In the genomic region with DNA sequence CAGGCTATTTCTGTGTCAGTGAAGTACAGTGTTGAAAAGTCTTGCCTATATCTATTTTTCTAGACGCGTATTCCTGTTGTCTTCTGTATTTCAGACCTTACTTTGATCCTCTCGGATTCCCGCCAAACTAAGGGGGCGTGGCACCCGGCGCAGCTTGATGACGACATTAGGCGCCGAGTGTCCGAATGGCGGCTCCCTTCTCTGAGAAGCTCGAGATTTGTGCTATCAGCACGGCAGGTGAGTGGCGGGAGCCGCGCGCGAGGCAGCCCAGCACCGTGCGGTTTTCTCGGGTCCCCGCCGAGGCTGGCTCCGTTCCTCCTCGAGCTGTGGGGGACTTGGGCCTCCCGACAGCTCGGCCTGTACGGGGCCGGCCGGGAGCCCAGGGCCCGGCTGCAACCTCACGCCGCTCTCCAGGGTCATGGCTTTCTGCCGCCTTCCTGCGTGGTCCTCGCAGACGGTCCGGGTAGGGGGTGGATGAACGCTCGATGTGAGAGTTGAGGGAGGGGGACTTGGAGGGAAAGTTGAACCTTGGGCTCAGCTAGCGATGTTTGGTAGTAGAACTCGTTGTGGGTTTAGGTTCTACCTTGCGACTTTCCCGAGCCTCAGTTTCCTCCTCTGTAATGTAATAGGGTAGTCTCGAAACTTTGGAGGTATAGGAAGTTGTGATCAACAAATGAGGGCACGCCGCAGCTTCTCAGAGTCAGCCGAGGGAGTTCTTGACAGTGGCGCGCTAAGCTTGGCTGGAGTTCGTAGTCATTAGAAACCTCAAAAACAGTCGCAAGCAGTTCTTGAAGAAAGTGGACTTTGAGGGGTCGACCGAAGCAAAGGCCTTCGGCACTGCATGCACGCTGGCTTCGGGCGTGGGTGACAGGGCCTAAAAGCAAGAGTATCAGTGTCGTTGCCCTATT, we compare ENCODE assay signal across 8 mouse cellular contexts. TPM values are rescaled to one million over a fixed set of nuclear protein-coding genes. Genes with fewer than 3 reads are reported as not detected.
DNase-seq lines count a peak whose midpoint lies in the region; ATAC-seq and TF ChIP-seq lines count a peak whose summit lies in the region.

TSS of gene Smpd4 (plus strand) at position 157 of the 908 bp plus-strand sequence.

- peak within 1 kb of the TSS; percentile 68 for H3K4me2 ChIP-seq in forebrain, postnatal 0 days (ENCODE audit: low read depth)
- H3K4me2 ChIP-seq in neural tube, embryonic 15.5 days, result peak within 1 kb of the TSS; percentile 86

- H3K27me3 ChIP-seq in cerebellum, adult 2 months (ENCODE audit: control insufficient read depth, insufficient read depth, low read length), result no peaks in the 10 kb centered on the region
- no peaks in the 10 kb centered on the region for H3K27me3 ChIP-seq in forebrain, postnatal 0 days (ENCODE audit: insufficient read depth, low read length)
- H3K27me3 ChIP-seq in neural tube, embryonic 15.5 days (replicated peaks), result no peaks in the 10 kb centered on the region

- no peaks in the 10 kb centered on the region for H3K9me3 ChIP-seq in forebrain, postnatal 0 days (ENCODE audit: low read length)
- H3K9me3 ChIP-seq in neural tube, embryonic 15.5 days (replicated peaks), result no peaks in the 10 kb centered on the region

- peaks cover 3% of the 10 kb centered on the region; the same call in 1 of the 2 replicates for H3K4me1 ChIP-seq in cerebellum, adult 2 months (ENCODE audit: control insufficient read depth, insufficient read depth, low read length)
- peaks cover 6% of the 10 kb centered on the region; the same call in 1 of the 2 replicates for H3K4me1 ChIP-seq in forebrain, postnatal 0 days (ENCODE audit: insufficient read depth)
- peaks cover 3% of the 10 kb centered on the region for H3K4me1 ChIP-seq in lung, adult 2 months (ENCODE audit: control insufficient read depth, insufficient read depth, low read length)
- peaks cover 21% of the 10 kb centered on the region for H3K4me1 ChIP-seq in neural tube, embryonic 15.5 days

- TF ChIP-seq CTCF in cerebellum, adult 2 months (IDR thresholded peaks at IDR 0.05; ENCODE audit: borderline replicate concordance, insufficient read depth, low read depth, low read length), result no peak
- TF ChIP-seq CTCF in forebrain, postnatal 0 days (IDR thresholded peaks at IDR 0.05; ENCODE audit: low read depth), result no peak
- TF ChIP-seq CTCF in lung, adult 2 months (IDR thresholded peaks at IDR 0.05; ENCODE audit: insufficient read depth, low read length), result no peak

- peak; percentile 72 for ATAC-seq in forebrain, postnatal 0 days
- peak; percentile 81 for ATAC-seq in neural tube, embryonic 15.5 days (ENCODE audit: low FRiP score)

- DNase-seq in MEL-GATA-1-ER (ENCODE audit: extremely low read depth, low read depth), result peak; percentile 72
- peak; percentile 86 to 94 for DNase-seq in cerebellum, adult 2 months
- peak; percentile 93 for DNase-seq in forebrain, postnatal 0 days
- peak; percentile 93 to 98 for DNase-seq in heart, postnatal 36 days
- DNase-seq in layer of hippocampus, adult 18-20 months (ENCODE audit: low spot score in 2 of 2), result peak; percentile 77 to 93
- peak; percentile 95 for DNase-seq in lung, adult 2 months
- peak; percentile 91 for DNase-seq in testis, postnatal 14 days (ENCODE audit: low spot score)

- no peak within 1 kb of the TSS for H3K27ac ChIP-seq in cerebellum, adult 2 months (ENCODE audit: insufficient read depth, low read length)
- 0 out of 2 replicates have a peak within 1 kb of the TSS, but pooled peaks have one; percentile 10 for H3K27ac ChIP-seq in forebrain, postnatal 0 days (ENCODE audit: low read depth, low read length)
- H3K27ac ChIP-seq in neural tube, embryonic 15.5 days (replicated peaks), result peak within 1 kb of the TSS; percentile 66

- no peak for TF ChIP-seq POLR2A in cerebellum, adult 2 months (IDR thresholded peaks at IDR 0.05; ENCODE audit: borderline replicate concordance, insufficient read depth, low read length)
- 0 out of 2 replicates have a peak, but pooled peaks have one; percentile 17 for TF ChIP-seq POLR2A in lung, adult 2 months (IDR thresholded peaks at IDR 0.05; ENCODE audit: borderline replicate concordance, extremely low read depth, low read depth, low read length)

- H3K9ac ChIP-seq in forebrain, postnatal 0 days, result peak within 1 kb of the TSS; percentile 72
- peak within 1 kb of the TSS; percentile 90 for H3K9ac ChIP-seq in neural tube, embryonic 15.5 days (replicated peaks)

- H3K4me3 ChIP-seq in cerebellum, adult 2 months (replicated peaks; ENCODE audit: insufficient read depth, low read depth, low read length), result peak within 1 kb of the TSS; percentile 95
- H3K4me3 ChIP-seq in forebrain, postnatal 0 days (ENCODE audit: low read depth, low read length), result peak within 1 kb of the TSS; percentile 75
- peak within 1 kb of the TSS; percentile 87 for H3K4me3 ChIP-seq in lung, adult 2 months (replicated peaks; ENCODE audit: extremely low read depth, low read depth, low read length)
- H3K4me3 ChIP-seq in neural tube, embryonic 15.5 days (replicated peaks), result peak within 1 kb of the TSS; percentile 96

- intact Hi-C loops in heart, postnatal 36 days (cut with DNase I), result loop anchor here (5.0 kb wide), 1 partner anchor 193 kb away; no protein-coding TSS in a partner anchor

- WGBS in cerebellum, adult 2 months, result 1% methylated on average over 60 of the region's 60 CpGs
- 2% methylated on average over 60 of the region's 60 CpGs for WGBS in forebrain, postnatal 0 days
- WGBS in lung, adult 2 months, result 2% methylated on average over 60 of the region's 60 CpGs
- WGBS in neural tube, embryonic 15.5 days, result 4% methylated on average over 60 of the region's 60 CpGs

- peaks cover 10% of the 10 kb centered on the region; the same call in 1 of the 2 replicates for H3K36me3 ChIP-seq in forebrain, postnatal 0 days (ENCODE audit: insufficient read depth)
- H3K36me3 ChIP-seq in neural tube, embryonic 15.5 days, result peaks cover 25% of the 10 kb centered on the region

RNA-seq across cellular contexts. Expression of gene Smpd4, which starts in this region (rescaled TPM):
- polyA plus RNA-seq in cerebellum, adult 2 months (2012; rRNA removed), result 113 and 125 TPM in 2 replicates
- total RNA-seq in forebrain, postnatal 0 days (2014; rRNA removed), result 41.4 and 48.3 TPM in 2 replicates
- polyA plus RNA-seq in forebrain, postnatal 0 days (2015; fragmentation: Nextera tagmentation; extraction: Ambion mirVana), result 25.3 and 26.2 TPM in 2 replicates
- total RNA-seq in heart, postnatal 36 days (2021), result 10 to 100 TPM; 19.4 to 23.2 TPM
- total RNA-seq in layer of hippocampus, adult 18-20 months (2021), result 10 to 100 TPM; 46.4 to 49.9 TPM
- polyA plus RNA-seq in lung, adult 2 months (2012; rRNA removed), result 50.4 and 62.5 TPM in 2 replicates
- 25.8 and 28.8 TPM in 2 replicates for polyA plus RNA-seq in neural tube, embryonic 15.5 days (2015; fragmentation: Nextera tagmentation; extraction: Ambion mirVana)
